Mouse (Mus musculus): Measurements from ENCODE around the gene Kdm6a.

GRCm38 (mm10) chrX:18162192-18162857 lies at the start of gene Kdm6a:
- TF ChIP-seq POLR2A (IDR thresholded peaks at IDR 0.05; ENCODE audit: insufficient read depth, low read length) (peak; percentile 57), CTCF (IDR thresholded peaks at IDR 0.05; ENCODE audit: low read depth, low read length) (no peak), EP300 (IDR thresholded peaks at IDR 0.05; ENCODE audit: insufficient read depth, low read depth, low read length) (0 out of 2 replicates have a peak, but pooled peaks have one; percentile 5)
